Mouse (Mus musculus): Measurements from ENCODE around the gene Flrt2.

DNA sequence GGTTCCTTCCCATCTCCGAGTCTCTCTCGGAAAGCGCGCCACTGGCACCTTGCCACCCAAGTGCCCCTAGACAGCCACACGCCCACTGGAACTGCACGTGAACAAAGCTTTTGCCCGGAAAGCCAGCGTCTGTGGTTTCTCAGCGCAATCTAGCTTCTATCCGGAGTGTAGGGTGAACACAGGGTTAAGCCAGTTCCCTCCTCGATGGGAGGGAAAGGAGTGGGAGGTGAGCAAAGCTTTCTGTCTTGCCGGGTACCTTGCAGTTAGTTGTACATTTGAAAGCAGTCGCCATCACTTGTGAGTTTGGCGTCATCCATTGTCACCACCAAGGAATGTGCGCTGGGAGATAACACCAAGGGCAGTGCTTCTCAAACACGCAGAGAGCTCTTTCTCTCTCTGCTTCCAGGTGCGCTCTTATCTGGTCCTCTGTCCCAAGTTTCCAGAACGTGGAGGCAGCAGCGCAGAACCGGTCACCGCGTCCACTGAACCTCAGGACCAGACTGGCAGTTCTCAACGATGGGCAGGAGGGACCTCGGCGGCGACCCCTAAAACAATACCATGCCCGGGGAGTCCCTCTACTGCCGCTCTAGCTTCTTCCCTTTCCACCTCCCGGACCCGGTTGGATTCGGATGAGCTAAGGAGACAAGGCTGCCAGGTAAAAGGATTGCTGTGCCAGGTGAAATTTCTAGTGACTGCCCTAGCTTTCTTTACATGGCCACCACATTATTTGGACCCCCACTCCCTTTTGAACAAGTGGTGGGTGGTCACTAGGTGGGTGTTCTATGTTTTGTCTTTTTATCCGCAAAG is at the start of gene Flrt2:
- no peak for TF ChIP-seq ZKSCAN1 (IDR thresholded peaks at IDR 0.05; ENCODE audit: borderline replicate concordance, low read depth, low read length)
- TF ChIP-seq POLR2AphosphoS2 (IDR thresholded peaks at IDR 0.05; ENCODE audit: low read depth, low read length): no peak
- no peak for TF ChIP-seq CTCF (conservative IDR thresholded peaks at IDR 0.05 in 1 of 2, IDR thresholded peaks at IDR 0.05 in 1 of 2; ENCODE audit: low read depth in 2 of 2, low read length in 2 of 2)
- TF ChIP-seq IRF4 (IDR thresholded peaks at IDR 0.05; ENCODE audit: low read depth, low read length): no peak
